Mouse (Mus musculus) stomach, embryonic 16.5 days (tissue): Measurements from ENCODE around the gene Zfp74. TPM values are rescaled to one million over a fixed set of nuclear protein-coding genes. Genes with fewer than 3 reads are reported as not detected.
"Not testable (repeated sequence)": the region's sequence is repeated elsewhere in the genome, so short reads cannot be mapped to it uniquely, and the experiment has no call there.

Experiments used
- ATAC-seq: fragments of 200-750 bp; cut with Nextera tagmentation; 2 replicates; pipeline ENCODE4 v1.8.0; 2017; ENCODE audit warnings: moderate number of reproducible peaks, moderate TSS enrichment; ENCODE audit not compliant: insufficient read depth, low FRiP score
- H3K27ac ChIP-seq: fragments of 300-500 bp; sonication (generic); 2 replicates; pipeline ENCODE4 v1.5.1; 2014; ENCODE audit warnings: low read length
- H3K27me3 ChIP-seq: fragments of 300-500 bp; sonication (generic); 2 replicates; pipeline ENCODE4 v1.6.1; 2014; ENCODE audit warnings: low read length, control low read depth, mixed read lengths; ENCODE audit not compliant: control insufficient read depth, insufficient read depth
- H3K36me3 ChIP-seq: fragments of 300-500 bp; sonication (generic); 2 replicates; pipeline ENCODE4 v1.6.1; 2014; ENCODE audit warnings: low read length; ENCODE audit not compliant: control insufficient read depth, insufficient read depth
- H3K4me1 ChIP-seq: fragments of 300-500 bp; sonication (generic); 2 replicates; pipeline ENCODE4 v1.6.1; 2014; ENCODE audit warnings: low read length, control low read depth, mixed read lengths; ENCODE audit not compliant: control insufficient read depth, insufficient read depth
- H3K4me2 ChIP-seq: fragments of 300-500 bp; sonication (generic); 2 replicates; pipeline ENCODE4 v1.6.1; 2014; ENCODE audit warnings: low read depth, low read length, mixed read lengths
- H3K4me3 ChIP-seq: fragments of 300-500 bp; sonication (generic); replicated peaks from 2 replicates; pipeline ENCODE4 v1.5.1; 2014; ENCODE audit warnings: mild to moderate bottlenecking, low read length
- H3K9ac ChIP-seq: fragments of 300-500 bp; sonication (generic); 2 replicates; pipeline ENCODE4 v1.6.1; 2014; ENCODE audit warnings: low read length
- H3K9me3 ChIP-seq: fragments of 300-500 bp; sonication (generic); replicated peaks from 2 replicates; pipeline ENCODE4 v1.6.1; 2016; ENCODE audit warnings: low read length, control low read depth; ENCODE audit not compliant: control insufficient read depth
- WGBS: fragments of 180-500 bp; shearing (Covaris S2); extraction: QIAGEN DNeasy Blood & Tissue Kit; methylation state at CpG from one replicate; pipeline ENCODE4 v1.1.7; 2014; 5-methylcytosine and 5-hydroxymethylcytosine counted together
- polyA plus RNA-seq: library from polyadenylated mRNA; unstranded; fragments of >200 nt; fragmentation: Nextera tagmentation; extraction: Ambion mirVana; gene quantifications from 2 replicates; pipeline ENCODE4 v1.2.1, GENCODE M21; 2015

Gene Zfp74
- polyA plus RNA-seq, 1 experiment from 2014 or later: 8.1 TPM

GRCm38 (mm10) chr7:29983340-29983689, 29.4 kb upstream of the Zfp74 start:
- Histone ChIP-seq H3K4me3 (peak overlapping the region; percentile 93), H3K36me3 (0 out of 2 replicates have a peak, but pooled peaks cover 18% of the 10 kb centered on the region), H3K4me2 (peak overlapping the region; percentile 73), H3K27ac (peak overlapping the region; percentile 98), H3K27me3 (no peaks in the 10 kb centered on the region), H3K9ac (peak overlapping the region; percentile 95), H3K9me3 (0 out of 2 replicates have a peak, but pooled peaks cover 3% of the 10 kb centered on the region), H3K4me1 (peaks cover 18% of the 10 kb centered on the region)
- 2% methylated on average over 8 of the region's 8 CpGs for WGBS
- ATAC-seq: no peak

- Histone ChIP-seq H3K27ac (peak overlapping the region; percentile 98), H3K4me3 (peak overlapping the region; percentile 93), H3K9me3 (0 out of 2 replicates have a peak, but pooled peaks cover 3% of the 10 kb centered on the region), H3K4me2 (peak overlapping the region; percentile 73), H3K27me3 (no peaks in the 10 kb centered on the region), H3K9ac (peak overlapping the region; percentile 95), H3K4me1 (peaks cover 18% of the 10 kb centered on the region), H3K36me3 (0 out of 2 replicates have a peak, but pooled peaks cover 15% of the 10 kb centered on the region)
- ATAC-seq: no peak
- 36% methylated on average over 6 of the region's 6 CpGs for WGBS
Measured at GRCm38 (mm10) chr7:29982931-29983330, 29.0 kb upstream of the Zfp74 start.

GRCm38 (mm10) chr7:29982341-29982740, 28.5 kb upstream of the Zfp74 start:
- Histone ChIP-seq H3K27me3 (no peaks in the 10 kb centered on the region), H3K27ac (no peak overlapping the region), H3K36me3 (0 out of 2 replicates have a peak, but pooled peaks cover 9% of the 10 kb centered on the region), H3K4me3 (no peak overlapping the region; the same call in 1 of the 2 replicates), H3K4me1 (peaks cover 18% of the 10 kb centered on the region), H3K4me2 (peak overlapping the region; percentile 73), H3K9ac (no peak overlapping the region), H3K9me3 (0 out of 2 replicates have a peak, but pooled peaks cover 3% of the 10 kb centered on the region)
- WGBS: 78% methylated on average over 4 of the region's 4 CpGs
- no peak for ATAC-seq

- Histone ChIP-seq H3K4me1 (peaks cover 18% of the 10 kb centered on the region), H3K9ac (no peak overlapping the region), H3K27me3 (no peaks in the 10 kb centered on the region), H3K4me2 (no peak overlapping the region), H3K4me3 (no peak overlapping the region), H3K36me3 (0 out of 2 replicates have a peak, but pooled peaks cover 4% of the 10 kb centered on the region), H3K27ac (no peak overlapping the region), H3K9me3 (0 out of 2 replicates have a peak, but pooled peaks cover 3% of the 10 kb centered on the region)
- no peak for ATAC-seq
- WGBS: 63% methylated on average over 3 of the region's 3 CpGs
Measured at GRCm38 (mm10) chr7:29981860-29982259, 28.0 kb upstream of the Zfp74 start.

GRCm38 (mm10) chr7:29981455-29981854, 27.6 kb upstream of the Zfp74 start:
- H3K27me3 ChIP-seq: no peaks in the 10 kb centered on the region
- WGBS: 44% methylated on average over 5 of the region's 5 CpGs
- no peak overlapping the region for H3K4me3 ChIP-seq
- 0 out of 2 replicates have a peak, but pooled peaks cover 3% of the 10 kb centered on the region for H3K9me3 ChIP-seq
- H3K36me3 ChIP-seq: 0 out of 2 replicates have a peak, but pooled peaks cover 4% of the 10 kb centered on the region
- no peak for ATAC-seq
- peaks cover 18% of the 10 kb centered on the region for H3K4me1 ChIP-seq
- H3K4me2 ChIP-seq: no peak overlapping the region
- no peak overlapping the region for H3K27ac ChIP-seq
- H3K9ac ChIP-seq: no peak overlapping the region

- 91% methylated on average over 1 of the region's 1 CpGs for WGBS
- H3K9me3 ChIP-seq: 0 out of 2 replicates have a peak, but pooled peaks cover 3% of the 10 kb centered on the region
- no peak overlapping the region for H3K4me3 ChIP-seq
- no peak overlapping the region for H3K27ac ChIP-seq
- 0 out of 2 replicates have a peak, but pooled peaks cover 3% of the 10 kb centered on the region for H3K36me3 ChIP-seq
- H3K9ac ChIP-seq: no peak overlapping the region
- no peak for ATAC-seq
- H3K4me2 ChIP-seq: no peak overlapping the region
- H3K27me3 ChIP-seq: no peaks in the 10 kb centered on the region
- H3K4me1 ChIP-seq: peaks cover 17% of the 10 kb centered on the region
Measured at GRCm38 (mm10) chr7:29980761-29981160, 26.9 kb upstream of the Zfp74 start.

- Histone ChIP-seq H3K4me3 (no peak overlapping the region), H3K27me3 (no peaks in the 10 kb centered on the region), H3K4me1 (no peaks in the 10 kb centered on the region), H3K9ac (no peak overlapping the region), H3K36me3 (no peaks in the 10 kb centered on the region), H3K9me3 (no peaks in the 10 kb centered on the region), H3K4me2 (no peak overlapping the region), H3K27ac (no peak overlapping the region)
- WGBS: 82% methylated on average over 9 of the region's 9 CpGs
- ATAC-seq: no peak
Measured at GRCm38 (mm10) chr7:29970686-29971085, 16.8 kb upstream of the Zfp74 start.

- H3K4me2 ChIP-seq, H3K4me3 ChIP-seq, H3K9me3 ChIP-seq, H3K4me1 ChIP-seq, H3K27me3 ChIP-seq, H3K9ac ChIP-seq, H3K27ac ChIP-seq, ATAC-seq, H3K36me3 ChIP-seq: not testable (repeated sequence)
- WGBS: 54% methylated on average over 33 of the region's 39 CpGs
Measured at GRCm38 (mm10) chr7:29965115-29965810, 11.4 kb upstream of the Zfp74 start.

- H3K27me3 ChIP-seq: no peaks in the 10 kb centered on the region
- H3K4me3 ChIP-seq: no peak overlapping the region
- H3K36me3 ChIP-seq: no peaks in the 10 kb centered on the region
- no peaks in the 10 kb centered on the region for H3K9me3 ChIP-seq
- no peak overlapping the region for H3K4me2 ChIP-seq
- H3K9ac ChIP-seq: no peak overlapping the region
- no peak overlapping the region for H3K27ac ChIP-seq
- 55% methylated on average over 3 of the region's 3 CpGs for WGBS
- ATAC-seq: no peak
- H3K4me1 ChIP-seq: peaks cover 4% of the 10 kb centered on the region; the same call in 1 of the 2 replicates
Measured at GRCm38 (mm10) chr7:29959004-29959403, 5.1 kb upstream of the Zfp74 start.
